Mouse (Mus musculus): Measurements from ENCODE around the gene Iqch. TPM values are rescaled to one million over a fixed set of nuclear protein-coding genes. Genes with fewer than 3 reads are reported as not detected.
A peak's percentile ranks its signal among the peaks of the same experiment; 100 is the strongest.

Iqch gene
- polyA plus RNA-seq, 1 experiment from 2014 or later, result 0.15 TPM

- H3K4me2 ChIP-seq (replicated peaks), result 0 out of 2 replicates have a peak overlapping the region, but pooled peaks have one; percentile 2
- ATAC-seq, result no peak
- H3K36me3 ChIP-seq, result peaks cover 43% of the 10 kb centered on the region
- peaks cover 11% of the 10 kb centered on the region for H3K4me1 ChIP-seq (replicated peaks)
- 20% methylated on average over 11 of the region's 11 CpGs for WGBS
- no peak overlapping the region for H3K4me3 ChIP-seq (replicated peaks)
- H3K9ac ChIP-seq (replicated peaks), result no peak overlapping the region
- no peaks in the 10 kb centered on the region for H3K27me3 ChIP-seq
- H3K9me3 ChIP-seq, result no peaks in the 10 kb centered on the region
- no peak overlapping the region; the same call in 1 of the 2 replicates for H3K27ac ChIP-seq
Measured at GRCm38 (mm10) chr9:63632924-63633323, 30.6 kb upstream of the Iqch start.

- H3K4me1 ChIP-seq (replicated peaks), result peaks cover 11% of the 10 kb centered on the region
- no peak overlapping the region for H3K4me3 ChIP-seq (replicated peaks)
- no peak overlapping the region for H3K4me2 ChIP-seq (replicated peaks)
- H3K27ac ChIP-seq, result no peak overlapping the region
- no peaks in the 10 kb centered on the region for H3K9me3 ChIP-seq
- peaks cover 41% of the 10 kb centered on the region for H3K36me3 ChIP-seq
- H3K27me3 ChIP-seq, result no peaks in the 10 kb centered on the region
- WGBS, result 62% methylated on average over 4 of the region's 4 CpGs
- no peak for ATAC-seq
- no peak overlapping the region for H3K9ac ChIP-seq (replicated peaks)
Measured at GRCm38 (mm10) chr9:63632045-63632444, 29.8 kb upstream of the Iqch start.

GRCm38 (mm10) chr9:63625090-63625756 lies 22.9 kb upstream of the Iqch start:
- 92% methylated on average over 9 of the region's 9 CpGs for WGBS
- ATAC-seq, result no peak
- peaks cover 42% of the 10 kb centered on the region for H3K36me3 ChIP-seq
- no peak overlapping the region for H3K4me2 ChIP-seq (replicated peaks)
- peaks cover 21% of the 10 kb centered on the region for H3K4me1 ChIP-seq (replicated peaks)
- no peak overlapping the region for H3K4me3 ChIP-seq (replicated peaks)
- H3K27me3 ChIP-seq, result no peaks in the 10 kb centered on the region
- no peak overlapping the region for H3K27ac ChIP-seq
- no peaks in the 10 kb centered on the region for H3K9me3 ChIP-seq
- no peak overlapping the region for H3K9ac ChIP-seq (replicated peaks)

- 75% methylated on average over 15 of the region's 15 CpGs for WGBS
- Histone ChIP-seq H3K4me2 (replicated peaks) (no peak overlapping the region), H3K27ac (no peak overlapping the region), H3K9me3 (no peaks in the 10 kb centered on the region), H3K4me1 (replicated peaks) (peaks cover 21% of the 10 kb centered on the region), H3K36me3 (peaks cover 42% of the 10 kb centered on the region), H3K27me3 (no peaks in the 10 kb centered on the region), H3K4me3 (replicated peaks) (no peak overlapping the region), H3K9ac (replicated peaks) (no peak overlapping the region)
- ATAC-seq, result no peak
Measured at GRCm38 (mm10) chr9:63623895-63624569, 21.7 kb upstream of the Iqch start.

- no peak overlapping the region for H3K4me3 ChIP-seq (replicated peaks)
- 98% methylated on average over 2 of the region's 2 CpGs for WGBS
- no peak overlapping the region for H3K9ac ChIP-seq (replicated peaks)
- no peak for ATAC-seq
- H3K4me2 ChIP-seq (replicated peaks), result no peak overlapping the region
- no peaks in the 10 kb centered on the region for H3K9me3 ChIP-seq
- H3K27ac ChIP-seq, result no peak overlapping the region
- H3K27me3 ChIP-seq, result no peaks in the 10 kb centered on the region
- H3K4me1 ChIP-seq (replicated peaks), result peaks cover 24% of the 10 kb centered on the region
- peaks cover 43% of the 10 kb centered on the region for H3K36me3 ChIP-seq
Measured at GRCm38 (mm10) chr9:63617967-63618366, 15.7 kb upstream of the Iqch start.

GRCm38 (mm10) chr9:63614018-63614985 lies 12.0 kb upstream of the Iqch start:
- Histone ChIP-seq H3K27me3 (no peaks in the 10 kb centered on the region), H3K9ac (replicated peaks) (no peak overlapping the region), H3K36me3 (peaks cover 26% of the 10 kb centered on the region), H3K27ac (no peak overlapping the region), H3K4me2 (replicated peaks) (no peak overlapping the region), H3K4me1 (replicated peaks) (peaks cover 30% of the 10 kb centered on the region), H3K4me3 (replicated peaks) (no peak overlapping the region), H3K9me3 (no peaks in the 10 kb centered on the region)
- no peak for ATAC-seq
- WGBS, result 86% methylated on average over 11 of the region's 11 CpGs

GRCm38 (mm10) chr9:63613569-63613968 lies 11.3 kb upstream of the Iqch start:
- Histone ChIP-seq H3K4me3 (replicated peaks) (no peak overlapping the region), H3K4me1 (replicated peaks) (peaks cover 30% of the 10 kb centered on the region), H3K27ac (peak overlapping the region; percentile 48; the same call in 1 of the 2 replicates), H3K36me3 (peaks cover 19% of the 10 kb centered on the region), H3K4me2 (replicated peaks) (0 out of 2 replicates have a peak overlapping the region, but pooled peaks have one; percentile 3), H3K9me3 (no peaks in the 10 kb centered on the region), H3K27me3 (no peaks in the 10 kb centered on the region), H3K9ac (replicated peaks) (0 out of 2 replicates have a peak overlapping the region, but pooled peaks have one; percentile 8)
- WGBS, result 36% methylated on average over 1 of the region's 1 CpGs
- ATAC-seq, result peak; percentile 34; the same call in 1 of the 2 replicates

GRCm38 (mm10) chr9:63612565-63613515 lies 10.5 kb upstream of the Iqch start:
- peaks cover 11% of the 10 kb centered on the region for H3K36me3 ChIP-seq
- ATAC-seq, result peak; percentile 81
- H3K4me3 ChIP-seq (replicated peaks), result no peak overlapping the region
- H3K4me1 ChIP-seq (replicated peaks), result peaks cover 33% of the 10 kb centered on the region
- 0 out of 2 replicates have a peak overlapping the region, but pooled peaks have one; percentile 3 for H3K4me2 ChIP-seq (replicated peaks)
- 0 out of 2 replicates have a peak overlapping the region, but pooled peaks have one; percentile 8 for H3K9ac ChIP-seq (replicated peaks)
- 49% methylated on average over 16 of the region's 16 CpGs for WGBS
- H3K27ac ChIP-seq, result peak overlapping the region; percentile 48; the same call in 1 of the 2 replicates
- no peaks in the 10 kb centered on the region for H3K27me3 ChIP-seq
- H3K9me3 ChIP-seq, result no peaks in the 10 kb centered on the region

- H3K27me3 ChIP-seq, result no peaks in the 10 kb centered on the region
- H3K4me3 ChIP-seq (replicated peaks), result no peak overlapping the region
- H3K27ac ChIP-seq, result no peak overlapping the region
- 67% methylated on average over 5 of the region's 5 CpGs for WGBS
- H3K9me3 ChIP-seq, result no peaks in the 10 kb centered on the region
- H3K4me2 ChIP-seq (replicated peaks), result no peak overlapping the region
- H3K4me1 ChIP-seq (replicated peaks), result peaks cover 34% of the 10 kb centered on the region
- peaks cover 3% of the 10 kb centered on the region for H3K36me3 ChIP-seq
- ATAC-seq, result no peak
- H3K9ac ChIP-seq (replicated peaks), result no peak overlapping the region
Measured at GRCm38 (mm10) chr9:63611967-63612366, 9.7 kb upstream of the Iqch start.

- Histone ChIP-seq H3K4me1 (replicated peaks) (peaks cover 29% of the 10 kb centered on the region), H3K4me3 (replicated peaks) (no peak overlapping the region), H3K9ac (replicated peaks) (peak overlapping the region; percentile 29; the same call in 1 of the 2 replicates), H3K27me3 (no peaks in the 10 kb centered on the region), H3K9me3 (no peaks in the 10 kb centered on the region), H3K4me2 (replicated peaks) (peak overlapping the region; percentile 2; the same call in 1 of the 2 replicates), H3K36me3 (no peaks in the 10 kb centered on the region), H3K27ac (no peak overlapping the region)
- WGBS, result 14% methylated on average over 13 of the region's 13 CpGs
- peak; percentile 45; the same call in 1 of the 2 replicates for ATAC-seq
Measured at GRCm38 (mm10) chr9:63610841-63611366, 8.6 kb upstream of the Iqch start.
